Mouse (Mus musculus): ENCODE measurements around the gene Stard13. TPM values are rescaled to one million over a fixed set of nuclear protein-coding genes. Genes with fewer than 3 reads are reported as not detected.

Stard13 gene
- polyA plus RNA-seq, 1 experiment from 2014 or later: 3.3 TPM

DNA sequence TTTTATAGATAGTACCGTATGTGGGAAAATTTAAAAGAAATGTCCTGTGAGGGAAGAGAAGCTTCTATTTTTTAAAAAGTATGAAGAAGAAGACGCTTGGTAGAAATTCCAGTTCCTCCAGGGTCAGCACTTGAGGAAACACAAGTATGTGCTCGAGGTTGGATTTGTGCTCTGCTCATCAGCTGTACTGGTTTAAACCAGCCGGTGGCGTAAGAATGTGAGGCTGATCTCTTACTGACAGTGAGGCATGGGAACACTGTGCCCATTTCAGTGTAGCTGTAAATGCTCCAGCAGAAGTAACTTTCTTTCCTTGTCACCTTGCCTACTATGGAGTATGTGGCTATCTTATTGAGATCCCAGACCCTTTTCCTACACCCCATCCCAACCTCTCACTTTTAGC, 180.4 kb downstream of the Stard13 start:
- H3K27ac ChIP-seq: no peak overlapping the region
- H3K4me3 ChIP-seq: no peak overlapping the region
- WGBS: 71% methylated on average over 5 of the region's 5 CpGs
- H3K27me3 ChIP-seq (ENCODE audit: insufficient read depth, poor library complexity, severe bottlenecking): no peaks in the 10 kb centered on the region
- H3K9me3 ChIP-seq: no peaks in the 10 kb centered on the region
- H3K4me1 ChIP-seq: peaks cover 50% of the 10 kb centered on the region
- peak; percentile 71 for DNase-seq (ENCODE audit: low spot score)
- peaks cover 8% of the 10 kb centered on the region; the same call in 1 of the 2 replicates for H3K36me3 ChIP-seq

DNA sequence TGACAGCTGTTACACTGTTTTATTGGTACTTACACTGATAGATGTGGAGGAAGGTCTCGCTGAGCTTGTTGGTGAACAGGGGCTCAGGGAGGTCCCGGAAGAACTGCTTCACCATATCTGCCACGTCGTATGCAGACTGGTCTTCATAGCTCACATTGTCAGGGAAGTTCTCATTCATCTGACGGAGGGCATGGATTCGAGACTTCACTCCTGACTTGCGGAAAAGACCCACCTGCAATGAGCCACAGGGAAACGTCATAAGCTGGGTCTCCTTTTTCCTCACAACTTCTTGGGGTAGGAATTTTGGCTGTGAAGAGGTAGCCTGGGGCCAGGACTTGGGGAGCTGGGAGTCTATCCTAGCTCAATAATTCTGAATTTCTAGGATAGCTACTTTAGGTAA, 181.3 kb downstream of the Stard13 start:
- Histone ChIP-seq H3K27me3 (ENCODE audit: insufficient read depth, poor library complexity, severe bottlenecking) (no peaks in the 10 kb centered on the region), H3K4me3 (no peak overlapping the region), H3K36me3 (peaks cover 8% of the 10 kb centered on the region; the same call in 1 of the 2 replicates), H3K4me1 (peaks cover 50% of the 10 kb centered on the region), H3K27ac (no peak overlapping the region), H3K9me3 (no peaks in the 10 kb centered on the region)
- DNase-seq (ENCODE audit: low spot score): peak; percentile 57
- 92% methylated on average over 8 of the region's 8 CpGs for WGBS

DNA sequence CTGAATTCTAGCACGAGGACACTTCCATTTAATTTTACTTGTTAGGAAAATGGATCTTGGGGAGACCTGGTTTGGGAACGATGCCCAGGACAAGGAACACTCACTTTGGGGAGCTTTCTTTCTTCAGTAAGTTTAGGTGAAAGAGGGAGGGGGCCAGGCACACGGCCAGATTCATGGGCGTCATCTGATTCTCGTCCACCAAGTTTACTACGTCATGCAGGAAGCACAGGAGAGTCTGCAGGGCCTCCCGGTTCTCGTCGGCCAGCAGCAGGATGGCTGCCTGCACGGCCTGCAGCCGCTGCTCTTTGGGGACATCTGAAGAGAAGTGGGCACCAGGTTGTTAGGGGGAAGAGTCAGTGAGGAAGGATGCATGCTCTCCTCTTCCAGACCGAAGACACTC, 186.1 kb downstream of the Stard13 start:
- Histone ChIP-seq H3K4me3 (no peak overlapping the region), H3K36me3 (peaks cover 5% of the 10 kb centered on the region; the same call in 1 of the 2 replicates), H3K27ac (no peak overlapping the region), H3K9me3 (no peaks in the 10 kb centered on the region), H3K27me3 (ENCODE audit: insufficient read depth, poor library complexity, severe bottlenecking) (no peaks in the 10 kb centered on the region), H3K4me1 (peaks cover 12% of the 10 kb centered on the region)
- WGBS: 86% methylated on average over 12 of the region's 12 CpGs
- DNase-seq (ENCODE audit: low spot score): no peak

DNA sequence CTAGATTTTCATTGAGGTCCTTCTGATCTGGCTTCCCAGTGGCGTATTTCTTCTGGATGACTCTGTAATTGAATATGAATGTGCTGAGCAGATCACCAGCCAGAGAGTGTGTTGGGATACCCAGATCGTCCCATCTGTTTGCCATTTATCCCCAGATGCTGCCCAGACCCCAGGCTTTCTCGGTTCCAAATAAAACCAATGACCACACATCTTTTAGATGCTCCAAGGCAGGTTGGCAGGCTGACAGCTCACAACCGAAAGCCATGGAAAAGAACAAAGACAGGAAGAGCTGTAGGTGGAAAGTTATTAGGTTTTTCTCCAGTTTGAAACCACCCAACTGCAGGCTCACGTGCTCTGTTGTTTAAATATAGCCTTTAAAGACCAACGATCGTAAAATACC, 186.7 kb downstream of the Stard13 start:
- peaks cover 2% of the 10 kb centered on the region; the same call in 1 of the 2 replicates for H3K36me3 ChIP-seq
- H3K4me3 ChIP-seq: no peak overlapping the region
- 87% methylated on average over 7 of the region's 7 CpGs for WGBS
- H3K27ac ChIP-seq: no peak overlapping the region
- no peaks in the 10 kb centered on the region for H3K27me3 ChIP-seq (ENCODE audit: insufficient read depth, poor library complexity, severe bottlenecking)
- no peak for DNase-seq (ENCODE audit: low spot score)
- H3K9me3 ChIP-seq: no peaks in the 10 kb centered on the region
- H3K4me1 ChIP-seq: peaks cover 12% of the 10 kb centered on the region

DNA sequence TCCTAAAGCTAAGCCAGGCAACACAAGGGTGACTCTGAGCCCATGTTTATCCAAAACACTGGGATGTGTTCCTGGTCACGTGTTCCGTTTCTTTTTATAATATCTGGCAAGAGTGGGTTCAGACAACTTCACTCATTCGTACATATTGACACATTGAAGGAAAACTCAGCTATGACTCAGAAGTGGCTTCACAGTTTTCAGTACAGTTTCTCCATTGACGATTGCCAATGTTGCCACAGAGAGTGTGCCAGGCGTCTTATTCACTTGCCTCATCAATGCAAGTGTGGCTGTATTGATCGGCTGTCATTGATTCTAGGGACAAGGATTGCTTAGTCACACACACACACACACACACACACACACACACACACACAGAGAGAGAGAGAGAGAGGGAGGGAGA, 187.5 kb downstream of the Stard13 start:
- WGBS: 96% methylated on average over 6 of the region's 6 CpGs
- Histone ChIP-seq H3K27me3 (ENCODE audit: insufficient read depth, poor library complexity, severe bottlenecking) (no peaks in the 10 kb centered on the region), H3K36me3 (no peaks in the 10 kb centered on the region; the same call in 1 of the 2 replicates)

DNA sequence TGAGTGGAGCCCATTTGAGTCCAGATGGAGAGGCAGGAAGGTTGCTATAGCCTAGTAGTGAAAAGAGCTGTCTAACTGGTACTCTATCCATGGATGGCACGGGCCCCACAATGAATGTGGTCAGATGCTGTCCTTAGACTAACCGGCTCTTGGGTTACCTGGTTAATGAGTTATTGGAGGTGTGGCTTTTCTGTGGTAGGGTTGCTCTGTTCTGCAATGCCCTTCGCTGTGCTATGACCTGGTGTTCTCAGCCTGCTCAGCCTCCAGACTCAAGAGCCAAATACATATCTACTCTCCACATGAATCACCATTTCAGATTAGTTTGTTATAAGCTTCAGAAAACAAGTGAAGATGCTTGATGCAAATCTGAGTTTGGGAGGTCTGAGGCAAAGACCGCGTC, 190.7 kb downstream of the Stard13 start:
- no peaks in the 10 kb centered on the region for H3K9me3 ChIP-seq
- no peak for DNase-seq (ENCODE audit: low spot score)
- H3K27me3 ChIP-seq (ENCODE audit: insufficient read depth, poor library complexity, severe bottlenecking): no peaks in the 10 kb centered on the region
- H3K4me3 ChIP-seq: no peak overlapping the region
- no peak overlapping the region for H3K27ac ChIP-seq
- no peaks in the 10 kb centered on the region for H3K4me1 ChIP-seq
- 91% methylated on average over 5 of the region's 5 CpGs for WGBS
- H3K36me3 ChIP-seq: no peaks in the 10 kb centered on the region; the same call in 1 of the 2 replicates

More for the DNA sequence above, 187.5 kb downstream of the Stard13 start:
- Histone ChIP-seq H3K27ac (no peak overlapping the region), H3K9me3 (no peaks in the 10 kb centered on the region), H3K4me1 (peaks cover 12% of the 10 kb centered on the region), H3K4me3 (no peak overlapping the region)
- no peak for DNase-seq (ENCODE audit: low spot score)

DNA sequence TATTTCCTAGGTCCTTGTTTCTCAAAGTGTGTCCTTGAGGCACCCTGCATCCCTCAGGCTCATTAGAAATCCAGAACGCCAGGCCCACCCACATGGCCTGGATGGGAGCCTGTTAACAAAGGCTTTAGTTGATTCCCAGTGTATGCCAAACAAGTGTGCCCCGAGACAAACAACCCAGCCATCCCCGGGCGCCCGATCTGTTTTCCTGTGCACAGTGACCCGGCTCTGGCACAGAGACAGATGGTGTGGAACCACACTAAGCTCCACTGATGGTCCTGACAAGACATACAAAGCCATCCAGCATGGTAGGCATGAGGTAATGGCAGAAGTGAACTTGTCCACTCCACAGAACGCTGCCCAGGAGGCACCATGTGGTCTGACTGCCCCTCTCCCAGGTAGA, 195.8 kb downstream of the Stard13 start:
- Histone ChIP-seq H3K27me3 (ENCODE audit: insufficient read depth, poor library complexity, severe bottlenecking) (no peaks in the 10 kb centered on the region), H3K4me1 (0 out of 2 replicates have a peak, but pooled peaks cover 3% of the 10 kb centered on the region), H3K9me3 (no peaks in the 10 kb centered on the region), H3K27ac (no peak overlapping the region), H3K36me3 (no peaks in the 10 kb centered on the region), H3K4me3 (no peak overlapping the region)
- no peak for DNase-seq (ENCODE audit: low spot score)
- 87% methylated on average over 7 of the region's 7 CpGs for WGBS

DNA sequence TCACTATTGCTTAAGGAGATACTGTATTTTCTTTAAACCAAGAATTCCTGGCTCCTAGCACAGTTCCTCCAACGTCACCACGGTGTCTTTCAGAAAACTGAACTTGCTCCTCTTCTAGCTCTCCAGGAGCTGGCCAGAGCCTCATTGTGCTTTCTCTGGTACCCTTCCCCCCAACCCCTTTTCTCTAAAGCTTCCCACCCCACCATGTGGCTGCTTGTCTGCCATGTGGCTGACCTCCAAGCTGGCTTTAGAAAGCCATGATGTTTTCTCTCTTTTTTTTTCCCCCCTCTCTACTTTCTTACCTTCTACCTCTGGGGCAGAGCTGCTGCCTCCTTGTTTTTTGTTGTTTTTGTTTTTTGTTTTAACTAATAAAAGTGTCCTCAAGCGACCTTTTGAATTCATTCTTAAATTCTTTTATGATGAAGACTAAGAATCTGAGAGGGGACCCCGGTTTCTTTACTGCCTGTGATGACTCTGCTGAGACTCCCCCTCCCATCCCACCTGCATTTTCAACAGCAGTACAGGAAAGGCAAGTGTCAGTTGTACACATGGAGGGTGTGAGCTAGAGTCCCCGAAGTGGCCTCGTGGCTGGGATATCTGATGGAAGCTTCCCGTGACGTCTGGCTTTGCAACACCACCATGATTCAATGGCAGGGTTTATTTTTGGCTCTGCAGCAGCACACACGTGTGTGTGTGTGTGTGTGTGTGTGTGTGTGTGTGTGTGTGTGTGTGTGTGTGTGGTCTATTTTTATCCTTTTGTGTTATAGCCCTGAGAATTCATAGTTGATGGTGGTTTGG, 198.7 kb downstream of the Stard13 start:
- H3K27ac ChIP-seq: peak overlapping the region; percentile 36; the same call in 1 of the 2 replicates
- no peak overlapping the region for H3K4me3 ChIP-seq
- no peaks in the 10 kb centered on the region for H3K27me3 ChIP-seq (ENCODE audit: insufficient read depth, poor library complexity, severe bottlenecking)
- peaks cover 9% of the 10 kb centered on the region; the same call in 1 of the 2 replicates for H3K4me1 ChIP-seq
- DNase-seq (ENCODE audit: low spot score): no peak
- H3K36me3 ChIP-seq: no peaks in the 10 kb centered on the region
- no peaks in the 10 kb centered on the region for H3K9me3 ChIP-seq
- 51% methylated on average over 9 of the region's 9 CpGs for WGBS

DNA sequence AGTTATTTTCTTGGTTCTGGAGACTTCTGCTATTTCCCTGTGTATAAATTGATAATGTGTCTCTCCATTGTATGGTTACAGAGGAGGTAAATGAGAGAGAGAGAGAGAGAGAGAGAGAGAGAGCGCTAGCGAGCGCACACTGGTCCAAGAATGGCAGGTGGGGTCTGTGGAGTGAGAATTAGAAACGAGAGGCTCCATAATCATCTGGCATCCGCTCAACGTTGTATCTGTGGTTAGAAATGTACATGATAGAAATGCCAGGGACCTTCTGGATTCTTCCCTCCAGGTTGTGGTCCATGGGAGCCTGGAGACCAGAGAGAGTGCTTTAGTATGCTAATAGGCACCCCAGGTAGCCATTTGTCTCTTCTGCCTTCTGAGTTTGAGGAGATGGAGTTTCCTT, 204.7 kb downstream of the Stard13 start:
- 76% methylated on average over 6 of the region's 6 CpGs for WGBS
- no peaks in the 10 kb centered on the region for H3K9me3 ChIP-seq
- H3K4me3 ChIP-seq: no peak overlapping the region
- peaks cover 8% of the 10 kb centered on the region for H3K4me1 ChIP-seq
- no peaks in the 10 kb centered on the region for H3K27me3 ChIP-seq (ENCODE audit: insufficient read depth, poor library complexity, severe bottlenecking)
- H3K27ac ChIP-seq: no peak overlapping the region
- DNase-seq (ENCODE audit: low spot score): no peak
- H3K36me3 ChIP-seq: no peaks in the 10 kb centered on the region

DNA sequence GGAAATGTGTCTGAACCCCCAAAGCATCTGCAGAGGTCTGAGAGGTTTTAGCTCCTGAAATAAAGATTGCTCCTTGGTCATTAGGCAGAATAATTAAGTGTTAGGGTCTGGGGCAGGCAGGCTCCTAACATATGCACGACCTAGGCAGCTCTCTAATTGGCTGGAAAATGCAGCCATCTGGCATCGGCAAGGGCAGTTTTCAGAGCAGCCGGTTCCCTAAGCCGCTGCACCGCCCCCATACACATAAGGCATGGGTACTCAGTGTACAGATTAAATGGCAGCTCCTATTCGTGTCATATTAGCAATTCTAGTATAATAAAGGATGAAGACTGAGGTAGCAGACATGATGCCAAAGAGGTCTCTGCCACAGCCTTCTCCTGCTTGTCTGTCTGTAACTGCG, 206.5 kb downstream of the Stard13 start:
- no peak overlapping the region for H3K27ac ChIP-seq

DNA sequence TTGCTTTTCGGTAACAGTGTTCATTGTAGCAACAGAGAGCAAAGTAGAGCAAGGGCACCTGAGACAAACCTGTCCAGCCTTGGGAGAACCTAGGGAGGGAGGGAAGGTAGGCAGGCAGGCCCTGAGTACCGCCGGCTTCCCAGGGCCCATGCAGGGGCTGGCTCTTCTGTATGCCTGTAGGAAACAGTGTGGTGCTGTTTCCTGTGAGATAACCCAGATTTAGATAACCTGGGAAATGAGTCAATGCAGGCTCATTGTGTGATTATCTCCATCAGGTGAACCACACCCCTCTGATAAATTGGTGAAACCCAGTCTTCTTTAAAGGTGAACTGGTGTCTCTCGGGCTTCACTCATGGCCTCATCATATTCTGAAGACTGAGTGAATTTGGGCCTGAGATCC, 207.6 kb downstream of the Stard13 start:
- peaks cover 12% of the 10 kb centered on the region for H3K4me1 ChIP-seq

More for the DNA sequence above, 206.5 kb downstream of the Stard13 start:
- no peaks in the 10 kb centered on the region for H3K27me3 ChIP-seq (ENCODE audit: insufficient read depth, poor library complexity, severe bottlenecking)
- WGBS: 60% methylated on average over 7 of the region's 7 CpGs
- H3K4me3 ChIP-seq: no peak overlapping the region
- H3K4me1 ChIP-seq: peaks cover 18% of the 10 kb centered on the region
- no peaks in the 10 kb centered on the region for H3K9me3 ChIP-seq
- H3K36me3 ChIP-seq: no peaks in the 10 kb centered on the region
- DNase-seq (ENCODE audit: low spot score): no peak

DNA sequence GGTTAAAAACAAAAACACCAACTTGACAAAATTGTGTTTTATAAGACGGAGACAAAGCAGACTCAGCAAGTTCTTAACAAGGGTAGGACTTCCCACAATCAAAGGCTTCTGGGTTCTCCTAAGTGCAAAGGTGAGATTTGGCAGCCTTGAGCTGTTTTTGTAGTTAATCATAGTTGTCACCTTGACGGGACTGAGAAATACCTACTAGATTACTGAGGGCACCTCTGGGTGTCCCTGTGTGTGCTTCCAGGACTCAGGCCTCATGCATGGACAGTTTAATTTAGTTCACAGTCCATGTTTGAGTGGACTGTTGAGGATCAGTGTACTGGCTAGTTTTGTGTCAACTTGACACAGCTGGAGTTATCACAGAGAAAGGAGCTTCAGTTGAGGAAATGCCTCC, 209.2 kb downstream of the Stard13 start:
- 65% methylated on average over 2 of the region's 2 CpGs for WGBS
- no peak overlapping the region for H3K27ac ChIP-seq
- DNase-seq (ENCODE audit: low spot score): no peak
- no peaks in the 10 kb centered on the region for H3K36me3 ChIP-seq
- no peaks in the 10 kb centered on the region for H3K9me3 ChIP-seq
- no peaks in the 10 kb centered on the region for H3K27me3 ChIP-seq (ENCODE audit: insufficient read depth, poor library complexity, severe bottlenecking)
- H3K4me3 ChIP-seq: no peak overlapping the region
- H3K4me1 ChIP-seq: peaks cover 21% of the 10 kb centered on the region

More for the DNA sequence above, 207.6 kb downstream of the Stard13 start:
- no peaks in the 10 kb centered on the region for H3K9me3 ChIP-seq
- H3K36me3 ChIP-seq: no peaks in the 10 kb centered on the region
- WGBS: 57% methylated on average over 4 of the region's 4 CpGs
- H3K27ac ChIP-seq: no peak overlapping the region
- no peak overlapping the region for H3K4me3 ChIP-seq
- no peaks in the 10 kb centered on the region for H3K27me3 ChIP-seq (ENCODE audit: insufficient read depth, poor library complexity, severe bottlenecking)
- no peak for DNase-seq (ENCODE audit: low spot score)

DNA sequence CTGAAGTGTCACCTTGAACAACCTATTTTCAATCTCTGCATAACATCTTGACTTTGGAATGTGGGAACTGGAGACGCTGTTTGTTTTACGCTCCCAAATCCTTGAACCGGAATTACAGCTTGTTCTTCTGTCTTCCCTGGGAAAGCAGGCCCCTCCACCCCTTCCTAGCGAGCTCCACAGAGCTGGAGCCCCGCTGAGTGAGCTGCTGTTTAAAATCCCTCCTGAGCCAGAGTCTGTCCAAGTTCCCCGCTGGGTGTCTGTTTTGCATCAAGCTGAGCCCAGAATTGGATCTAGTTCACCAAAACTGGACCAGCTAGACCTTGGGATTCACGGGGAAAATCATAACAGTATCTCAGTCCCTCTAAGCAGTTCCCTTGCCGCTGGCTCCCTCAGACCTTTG, 210.2 kb downstream of the Stard13 start:
- Histone ChIP-seq H3K4me3 (peak overlapping the region; percentile 33), H3K4me1 (peaks cover 21% of the 10 kb centered on the region), H3K9me3 (no peaks in the 10 kb centered on the region), H3K36me3 (no peaks in the 10 kb centered on the region), H3K27me3 (ENCODE audit: insufficient read depth, poor library complexity, severe bottlenecking) (no peaks in the 10 kb centered on the region), H3K27ac (peak overlapping the region; percentile 67; the same call in 1 of the 2 replicates)
- no peak for DNase-seq (ENCODE audit: low spot score)
- 8% methylated on average over 8 of the region's 8 CpGs for whole genome bisulfite sequencing
